Mouse (Mus musculus): Measurements from ENCODE around the gene Arvcf.

GRCm38 (mm10) chr16:18308159-18308558 lies 39.8 kb upstream of the Arvcf start:
- TF ChIP-seq CTCF (IDR thresholded peaks at IDR 0.05; ENCODE audit: borderline replicate concordance, insufficient read depth, low read depth, low read length): no peak
- no peak for TF ChIP-seq POLR2A (IDR thresholded peaks at IDR 0.05; ENCODE audit: borderline replicate concordance, insufficient read depth, low read length)
